Mouse (Mus musculus): Measurements from ENCODE around the gene Fth1. TPM values are rescaled to one million over a fixed set of nuclear protein-coding genes. Genes with fewer than 3 reads are reported as not detected.

The Fth1 gene
- polyA plus RNA-seq, 1 experiment from 2014 or later: 1,442 TPM

DNA sequence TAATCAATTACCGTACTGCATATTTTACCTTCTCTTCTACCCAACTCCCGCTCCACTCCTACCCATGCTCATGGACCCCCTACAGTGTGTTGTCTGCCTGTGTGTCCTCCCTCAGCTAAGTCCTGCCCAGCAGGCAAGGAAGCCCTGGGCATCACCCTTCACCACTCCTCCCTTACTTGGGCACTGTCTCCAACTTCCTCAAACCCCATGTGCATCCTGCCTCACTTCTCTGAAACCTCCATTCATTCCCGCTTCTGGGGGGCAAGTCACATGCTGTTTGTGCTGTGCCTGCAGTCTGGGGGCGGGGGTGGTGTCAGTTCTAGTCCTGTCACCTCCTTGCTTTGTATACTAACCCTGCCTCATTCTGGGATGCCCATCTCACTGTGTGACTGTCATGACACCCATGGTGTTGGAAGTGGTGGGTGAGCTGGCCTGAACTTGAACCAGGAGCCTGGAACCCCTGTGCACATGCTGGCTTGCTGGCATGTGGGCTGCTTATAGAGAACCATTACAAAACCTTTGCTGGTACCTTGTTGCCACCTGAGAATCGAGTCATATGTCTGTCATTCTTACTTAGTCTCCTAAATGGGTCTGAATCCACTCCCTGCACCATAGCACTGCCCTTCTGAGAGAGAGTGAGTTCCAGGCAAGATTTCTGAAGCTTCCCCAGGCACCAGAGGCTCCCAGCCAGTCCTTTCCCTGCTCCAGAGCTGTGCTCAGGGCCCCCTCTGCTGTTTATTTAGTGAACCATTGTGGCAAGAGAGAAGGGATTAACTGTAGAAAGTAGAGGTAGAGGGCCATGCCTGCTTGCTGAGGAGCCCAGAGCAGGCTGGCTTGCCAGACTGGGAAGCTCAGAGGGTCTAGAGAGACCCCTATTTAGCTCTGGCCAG is 42.3 kb downstream of the Fth1 start:
- no peaks in the 10 kb centered on the region for H3K9me3 ChIP-seq (replicated peaks; ENCODE audit: control insufficient read depth, low read length)
- H3K27ac ChIP-seq (ENCODE audit: low read depth, low read length): no peak overlapping the region
- peak; percentile 55 for DNase-seq (ENCODE audit: low spot score)

GRCm38 (mm10) chr19:10023304-10023758 is 42.9 kb downstream of the Fth1 start:
- Histone ChIP-seq H3K9me3 (replicated peaks; ENCODE audit: control insufficient read depth, low read length) (no peaks in the 10 kb centered on the region), H3K4me1 (ENCODE audit: control insufficient read depth, insufficient read depth, low read length) (peaks cover 18% of the 10 kb centered on the region; the same call in 1 of the 2 replicates), H3K27me3 (replicated peaks; ENCODE audit: control insufficient read depth, insufficient read depth, low read length) (no peaks in the 10 kb centered on the region), H3K27ac (ENCODE audit: low read depth, low read length) (no peak overlapping the region), H3K4me2 (ENCODE audit: low read length) (no peak overlapping the region), H3K9ac (ENCODE audit: low read length) (no peak overlapping the region), H3K4me3 (ENCODE audit: low read depth, low read length) (no peak overlapping the region), H3K36me3 (ENCODE audit: control insufficient read depth, insufficient read depth, low read length) (peaks cover 4% of the 10 kb centered on the region; the same call in 1 of the 2 replicates)
- DNase-seq (ENCODE audit: low spot score) (no peak), ATAC-seq (no peak)
- 67% methylated on average over 9 of the region's 9 CpGs for WGBS

More for the DNA sequence above, 42.3 kb downstream of the Fth1 start:
- Histone ChIP-seq H3K36me3 (ENCODE audit: control insufficient read depth, insufficient read depth, low read length) (peaks cover 3% of the 10 kb centered on the region; the same call in 1 of the 2 replicates), H3K4me1 (ENCODE audit: control insufficient read depth, insufficient read depth, low read length) (peaks cover 20% of the 10 kb centered on the region), H3K27me3 (replicated peaks; ENCODE audit: control insufficient read depth, insufficient read depth, low read length) (no peaks in the 10 kb centered on the region), H3K4me2 (ENCODE audit: low read length) (no peak overlapping the region), H3K9ac (ENCODE audit: low read length) (no peak overlapping the region), H3K4me3 (ENCODE audit: low read depth, low read length) (no peak overlapping the region)
- no peak for ATAC-seq
- WGBS: 65% methylated on average over 5 of the region's 5 CpGs

- WGBS: 16% methylated on average over 8 of the region's 8 CpGs
- peaks cover 4% of the 10 kb centered on the region; the same call in 1 of the 2 replicates for H3K36me3 ChIP-seq (ENCODE audit: control insufficient read depth, insufficient read depth, low read length)
- peaks cover 9% of the 10 kb centered on the region; the same call in 1 of the 2 replicates for H3K4me1 ChIP-seq (ENCODE audit: control insufficient read depth, insufficient read depth, low read length)
- DNase-seq (ENCODE audit: low spot score) (peak; percentile 70), ATAC-seq (peak; percentile 48)
- H3K27me3 ChIP-seq (replicated peaks; ENCODE audit: control insufficient read depth, insufficient read depth, low read length): no peaks in the 10 kb centered on the region
- H3K9ac ChIP-seq (ENCODE audit: low read length): no peak overlapping the region
- H3K27ac ChIP-seq (ENCODE audit: low read depth, low read length): peak overlapping the region; percentile 39; the same call in 1 of the 2 replicates
- no peak overlapping the region for H3K4me3 ChIP-seq (ENCODE audit: low read depth, low read length)
- peak overlapping the region; percentile 14; the same call in 1 of the 2 replicates for H3K4me2 ChIP-seq (ENCODE audit: low read length)
- H3K9me3 ChIP-seq (replicated peaks; ENCODE audit: control insufficient read depth, low read length): no peaks in the 10 kb centered on the region
Measured at GRCm38 (mm10) chr19:10025169-10025875, 44.9 kb downstream of the Fth1 start.

DNA sequence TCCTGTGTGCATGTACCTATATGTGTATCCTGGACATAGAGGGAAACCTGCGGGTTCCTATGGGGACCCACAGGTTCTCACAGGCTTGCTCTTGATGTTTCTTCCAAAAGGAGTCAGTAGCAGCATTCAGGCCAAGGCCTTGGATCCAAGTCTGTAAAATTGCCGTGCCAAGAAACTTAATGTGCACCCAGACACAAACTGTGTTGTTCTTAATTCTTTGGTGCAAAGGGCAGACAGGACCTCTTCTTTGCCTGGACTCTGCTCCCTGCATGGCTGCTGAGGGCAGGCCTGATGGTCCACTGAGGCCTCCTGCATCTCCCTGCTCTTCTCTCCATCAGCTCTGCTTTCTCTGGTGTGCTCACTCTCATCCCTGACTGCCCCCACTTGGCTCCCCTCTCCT is 49.3 kb downstream of the Fth1 start:
- 88% methylated on average over 2 of the region's 2 CpGs for WGBS
- no peaks in the 10 kb centered on the region for H3K9me3 ChIP-seq (replicated peaks; ENCODE audit: control insufficient read depth, low read length)
- H3K4me2 ChIP-seq (ENCODE audit: low read length): no peak overlapping the region

GRCm38 (mm10) chr19:10033211-10033973 is 53.0 kb downstream of the Fth1 start:
- Histone ChIP-seq H3K36me3 (ENCODE audit: control insufficient read depth, insufficient read depth, low read length) (no peaks in the 10 kb centered on the region), H3K4me2 (ENCODE audit: low read length) (no peak overlapping the region), H3K4me1 (ENCODE audit: control insufficient read depth, insufficient read depth, low read length) (no peaks in the 10 kb centered on the region), H3K9me3 (replicated peaks; ENCODE audit: control insufficient read depth, low read length) (no peaks in the 10 kb centered on the region), H3K27me3 (replicated peaks; ENCODE audit: control insufficient read depth, insufficient read depth, low read length) (no peaks in the 10 kb centered on the region), H3K27ac (ENCODE audit: low read depth, low read length) (no peak overlapping the region), H3K9ac (ENCODE audit: low read length) (no peak overlapping the region), H3K4me3 (ENCODE audit: low read depth, low read length) (no peak overlapping the region)
- WGBS: 30% methylated on average over 8 of the region's 8 CpGs
- ATAC-seq: peak; percentile 79
- peak; percentile 82 for DNase-seq (ENCODE audit: low spot score)

More for the DNA sequence above, 49.3 kb downstream of the Fth1 start:
- Histone ChIP-seq H3K36me3 (ENCODE audit: control insufficient read depth, insufficient read depth, low read length) (peaks cover 4% of the 10 kb centered on the region; the same call in 1 of the 2 replicates), H3K4me1 (ENCODE audit: control insufficient read depth, insufficient read depth, low read length) (peaks cover 9% of the 10 kb centered on the region; the same call in 1 of the 2 replicates), H3K27me3 (replicated peaks; ENCODE audit: control insufficient read depth, insufficient read depth, low read length) (no peaks in the 10 kb centered on the region), H3K9ac (ENCODE audit: low read length) (no peak overlapping the region), H3K4me3 (ENCODE audit: low read depth, low read length) (no peak overlapping the region), H3K27ac (ENCODE audit: low read depth, low read length) (no peak overlapping the region)
- no peak for ATAC-seq
- DNase-seq (ENCODE audit: low spot score): no peak

DNA sequence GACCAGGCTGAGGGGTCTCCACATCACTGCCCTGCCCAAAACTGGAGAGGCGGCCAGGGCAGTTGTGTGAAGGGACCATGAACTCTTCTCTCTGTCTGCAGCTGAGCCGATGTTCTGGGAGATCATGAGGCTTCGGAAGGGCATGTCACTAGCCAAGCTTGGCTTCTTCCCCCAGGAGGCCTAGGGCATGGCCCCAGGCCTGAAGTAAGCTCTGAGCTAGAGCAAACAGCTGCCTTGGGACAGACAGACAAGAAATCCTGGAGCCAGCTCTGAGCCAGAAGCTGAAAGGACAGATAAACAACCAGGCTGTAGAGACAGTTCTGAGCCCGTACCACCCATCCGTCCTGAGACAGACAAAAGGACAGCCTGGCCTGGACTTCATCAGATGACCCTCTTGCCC is 54.0 kb downstream of the Fth1 start:
- H3K27ac ChIP-seq (ENCODE audit: low read depth, low read length): no peak overlapping the region
- H3K4me1 ChIP-seq (ENCODE audit: control insufficient read depth, insufficient read depth, low read length): peaks cover 3% of the 10 kb centered on the region; the same call in 1 of the 2 replicates
- DNase-seq (ENCODE audit: low spot score) (no peak), ATAC-seq (no peak)
- H3K4me3 ChIP-seq (ENCODE audit: low read depth, low read length): no peak overlapping the region
- no peak overlapping the region for H3K4me2 ChIP-seq (ENCODE audit: low read length)
- H3K27me3 ChIP-seq (replicated peaks; ENCODE audit: control insufficient read depth, insufficient read depth, low read length): no peaks in the 10 kb centered on the region
- H3K9ac ChIP-seq (ENCODE audit: low read length): no peak overlapping the region
- no peaks in the 10 kb centered on the region for H3K9me3 ChIP-seq (replicated peaks; ENCODE audit: control insufficient read depth, low read length)
- H3K36me3 ChIP-seq (ENCODE audit: control insufficient read depth, insufficient read depth, low read length): no peaks in the 10 kb centered on the region
- 85% methylated on average over 5 of the region's 5 CpGs for WGBS

Other genes with a start within 250 kb of the Fth1 start
- not detected in 2 replicates for gene Scgb2a2, start 133.0 kb upstream of the Fth1 start, polyA plus RNA-seq (2014; fragmentation: Nextera tagmentation; extraction: Ambion mirVana)
- 39.8 and 41.0 TPM in 2 replicates for gene Incenp, start 81.0 kb upstream of the Fth1 start, polyA plus RNA-seq (2014; fragmentation: Nextera tagmentation; extraction: Ambion mirVana)
- gene Best1, start 21.0 kb downstream of the Fth1 start, polyA plus RNA-seq (2014; fragmentation: Nextera tagmentation; extraction: Ambion mirVana): 1.1 and 1.4 TPM in 2 replicates
- gene Rab3il1, start 21.1 kb downstream of the Fth1 start, polyA plus RNA-seq (2014; fragmentation: Nextera tagmentation; extraction: Ambion mirVana): 20.6 and 21.5 TPM in 2 replicates
- gene Fads3, start 61.0 kb downstream of the Fth1 start, polyA plus RNA-seq (2014; fragmentation: Nextera tagmentation; extraction: Ambion mirVana): 9.6 and 12.5 TPM in 2 replicates
- gene Fads2, start 121.1 kb downstream of the Fth1 start, polyA plus RNA-seq (2014; fragmentation: Nextera tagmentation; extraction: Ambion mirVana): 71.1 and 71.5 TPM in 2 replicates
- 104 and 125 TPM in 2 replicates for gene Fads1, start 202.3 kb downstream of the Fth1 start, polyA plus RNA-seq (2014; fragmentation: Nextera tagmentation; extraction: Ambion mirVana)
- 380 and 505 TPM in 2 replicates for gene Tmem258, start 223.4 kb downstream of the Fth1 start, polyA plus RNA-seq (2014; fragmentation: Nextera tagmentation; extraction: Ambion mirVana)
- 53.4 and 63.9 TPM in 2 replicates for gene Fen1, start 223.6 kb downstream of the Fth1 start, polyA plus RNA-seq (2014; fragmentation: Nextera tagmentation; extraction: Ambion mirVana)

Data from forebrain, embryonic 14.5 days (tissue).